Mouse (Mus musculus): ENCODE measurements around the gene Gbx1.

DNA sequence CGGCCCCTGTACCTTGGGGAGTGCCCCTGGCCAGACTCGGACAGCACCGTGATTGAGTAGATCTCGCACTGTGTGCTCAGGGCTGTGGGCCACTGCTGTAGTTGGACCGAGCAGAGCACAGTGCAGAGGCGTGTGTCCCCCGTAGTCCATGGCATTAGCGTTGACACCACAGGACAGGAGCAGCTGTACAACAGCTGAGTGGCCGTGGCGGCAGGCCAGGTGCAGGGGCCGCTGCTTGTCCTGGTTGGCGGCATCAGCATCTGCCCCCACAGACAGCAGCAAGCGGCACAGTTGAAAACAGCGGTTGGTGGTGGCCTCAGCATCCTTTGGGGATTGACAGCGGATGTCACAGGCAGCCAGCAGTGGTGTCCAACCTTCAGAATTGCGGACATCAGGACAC lies 10.6 kb upstream of the Gbx1 start:
- TF ChIP-seq CTCF (IDR thresholded peaks at IDR 0.05; ENCODE audit: low read depth) (no peak), EP300 (IDR thresholded peaks at IDR 0.05; ENCODE audit: low read depth) (no peak)
